Mouse (Mus musculus) heart, adult 8-10 months (tissue): ENCODE measurements around the gene Pak2. TPM values are rescaled to one million over a fixed set of nuclear protein-coding genes. Genes with fewer than 3 reads are reported as not detected.

Experiments
- DNase-seq: peaks from one replicate; pipeline ENCODE4 v3.0.0; 2022; ENCODE audit warnings: low spot score
- microRNA-seq: library from miRNA; unstranded; fragments of <30 nt; microRNA quantifications from one replicate; pipeline ENCODE4 v1.2.0, GENCODE M21; 2022
- total RNA-seq, 4 experiments: library from RNA; stranded (reverse); gene quantifications; 2 replicates each; pipeline ENCODE4 v1.2.4; 2022

The Pak2 gene
- total RNA-seq, 4 experiments from 2014 or later: 22.8 to 27.3 (median 25.2) TPM

DNA sequence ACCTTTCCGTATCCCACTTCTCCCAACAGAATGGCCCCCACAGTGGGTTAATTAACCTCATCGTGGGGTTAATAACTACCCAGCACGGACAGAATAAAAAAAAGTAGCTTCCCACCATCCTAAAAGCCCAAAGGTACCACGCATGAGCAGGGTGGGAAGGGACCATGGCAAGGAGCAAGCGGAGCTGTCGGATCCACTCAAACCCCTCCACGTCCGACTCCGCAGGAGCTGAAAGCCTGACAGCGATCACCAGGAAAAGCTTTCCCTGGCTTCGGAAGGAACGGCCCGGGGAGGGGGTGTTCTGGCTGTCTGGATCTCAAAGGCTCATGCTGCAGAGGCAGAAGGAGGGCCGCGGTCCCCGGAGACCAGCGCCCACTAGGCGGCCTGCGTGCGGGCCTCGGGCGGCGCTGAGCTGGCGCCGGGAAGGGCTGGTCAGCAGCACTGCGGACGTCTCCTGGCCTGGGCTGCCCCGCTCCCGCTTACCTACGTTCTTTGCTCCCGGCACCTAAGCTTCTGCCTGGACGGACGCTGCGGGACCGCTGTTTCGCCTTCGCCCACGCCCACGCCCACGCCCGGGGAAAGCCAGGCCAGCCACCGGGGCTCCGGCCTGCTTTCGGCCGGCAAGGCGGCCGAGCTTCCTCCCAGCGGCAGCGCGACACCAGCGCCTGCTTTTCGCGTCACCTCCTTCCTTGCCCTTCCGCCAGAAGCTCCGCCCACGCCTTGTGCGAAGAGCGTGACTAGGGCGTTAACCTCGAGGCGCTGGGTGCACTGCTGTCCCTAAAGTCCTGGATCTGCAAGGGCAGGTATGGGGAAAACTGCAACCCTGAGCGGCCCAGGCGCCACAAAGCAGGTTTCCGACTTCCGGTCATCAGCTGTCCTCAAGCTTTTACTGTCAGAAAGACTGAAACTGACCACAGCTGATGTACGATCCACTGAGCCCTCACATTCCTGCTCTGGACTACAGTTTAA, 76.3 kb downstream of the Pak2 start, which contains the start of gene Senp5:
Senp5 (minus strand) TSS at position 779 of the 969 bp plus-strand sequence.
- peak; percentile 93 for DNase-seq

DNA sequence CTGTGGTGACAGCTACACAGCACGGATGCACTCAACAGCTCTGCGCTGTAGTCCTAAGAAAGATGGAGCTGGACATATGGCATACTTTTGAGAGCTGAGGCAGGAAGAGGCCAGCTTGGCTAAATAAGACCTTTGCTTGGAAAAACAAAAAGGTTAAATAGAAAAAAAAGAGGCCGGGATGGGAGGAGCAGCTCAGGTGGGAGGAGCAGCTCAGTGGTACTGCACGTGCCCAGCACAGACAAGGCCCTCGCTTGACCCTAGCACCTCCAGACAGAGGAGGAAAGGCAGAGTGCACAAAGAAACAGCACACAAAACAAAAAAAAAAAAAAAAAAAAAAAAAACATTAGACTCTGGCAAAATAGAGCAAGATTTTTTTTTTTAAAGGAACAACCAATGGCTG, 82.8 kb downstream of the Pak2 start:
- DNase-seq: no peak

- no peak for DNase-seq
Measured at GRCm38 (mm10) chr16:31993946-31994345, 85.2 kb downstream of the Pak2 start.

GRCm38 (mm10) chr16:31993195-31993594, 85.9 kb downstream of the Pak2 start:
- no peak for DNase-seq

GRCm38 (mm10) chr16:31992039-31992438, 87.1 kb downstream of the Pak2 start:
- DNase-seq: no peak

DNA sequence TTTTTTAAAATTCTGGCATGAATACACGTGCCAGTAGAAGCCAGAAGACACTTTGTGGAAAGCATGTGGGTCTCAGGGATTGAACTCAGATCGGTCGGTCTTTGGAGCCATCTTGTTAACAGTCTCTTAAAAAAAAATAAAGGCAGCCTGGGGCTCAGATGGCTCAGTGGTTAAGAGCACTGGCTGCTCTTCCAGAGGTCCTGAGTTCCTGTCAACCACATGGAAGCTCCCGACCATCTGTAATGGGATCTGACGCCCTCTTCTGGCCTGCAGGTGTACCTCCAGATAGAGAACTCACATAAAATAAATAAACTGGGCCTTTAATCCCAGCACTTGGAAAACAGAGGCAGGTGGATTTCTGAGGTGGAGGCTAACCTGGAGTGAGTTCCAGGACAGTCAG, 98.2 kb downstream of the Pak2 start:
- no peak for DNase-seq

GRCm38 (mm10) chr16:31979501-31979900, 99.6 kb downstream of the Pak2 start:
- no peak for DNase-seq

DNA sequence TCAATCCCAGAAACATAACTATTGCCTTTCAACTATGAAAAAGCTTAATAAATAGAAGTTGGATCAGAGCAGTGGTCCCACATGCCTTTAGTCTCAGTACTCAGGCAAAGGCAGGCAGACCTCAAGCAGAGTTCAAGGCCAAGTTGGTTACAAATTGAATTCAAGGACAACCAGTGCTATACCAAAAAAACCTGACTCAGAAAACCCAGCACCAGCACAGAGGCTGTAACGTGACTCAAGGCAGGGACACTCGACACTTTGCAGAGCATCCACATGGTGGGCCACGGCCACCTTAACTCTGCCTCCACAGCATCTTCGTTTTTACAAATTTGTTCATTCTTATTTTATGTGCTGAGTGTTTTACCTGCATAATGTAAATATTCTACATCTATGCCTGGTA, 103.9 kb downstream of the Pak2 start:
- DNase-seq: no peak

Small RNAs within 50 kb of the gene (microRNA-seq; reads per million reads assigned to microRNA genes)
- gene Gm26269: not detected

Other genes with a start within 250 kb of the Pak2 start
- gene Meltf, start 200.5 kb downstream of the Pak2 start, total RNA-seq: not detected
- gene Pigz, start 145.5 kb downstream of the Pak2 start, total RNA-seq: 1 to 10 TPM; 4.2 to 7.8 (median 4.4) TPM
- gene 0610012G03Rik, start 130.8 kb downstream of the Pak2 start, total RNA-seq: 10 to 100 TPM; 61.6 to 83.0 (median 78.3) TPM
- 10 to 100 TPM; 22.6 to 26.4 (median 24.9) TPM for gene Ncbp2, start 130.8 kb downstream of the Pak2 start, total RNA-seq
- 10 to 100 TPM; 10.0 to 13.9 (median 11.7) TPM for gene Senp5, start 76.1 kb downstream of the Pak2 start, total RNA-seq
- 10 to 100 TPM; 17.3 to 20.2 (median 20.0) TPM for gene Pigx, start 20.4 kb upstream of the Pak2 start, total RNA-seq
- gene Cep19, start 20.5 kb upstream of the Pak2 start, total RNA-seq: 10 to 100 TPM in 3 of 4 experiments, 1 to 10 TPM in 1; 9.1 to 12.9 (median 12.4) TPM
- gene Nrros, start 86.3 kb upstream of the Pak2 start, total RNA-seq: 1 to 10 TPM; 3.5 to 4.6 (median 3.5) TPM
- not detected for gene Bex6, start 100.5 kb upstream of the Pak2 start, total RNA-seq
- gene Fbxo45, start 167.8 kb upstream of the Pak2 start, total RNA-seq: 10 to 100 TPM; 11.4 to 14.0 (median 13.2) TPM
- gene Wdr53, start 167.9 kb upstream of the Pak2 start, total RNA-seq: 1 to 10 TPM; 3.8 to 8.3 (median 7.3) TPM
- gene Smco1, start 192.1 kb upstream of the Pak2 start, total RNA-seq: 10 to 100 TPM; 21.6 to 33.8 (median 27.9) TPM
- gene Rnf168, start 198.1 kb upstream of the Pak2 start, total RNA-seq: 10 to 100 TPM; 11.3 to 15.3 (median 12.1) TPM